Mouse (Mus musculus): ENCODE results near the gene Skor1.

- no peak for TF ChIP-seq TAL1 (IDR thresholded peaks at IDR 0.05; ENCODE audit: low read length)
- no peak for TF ChIP-seq GATA1 (IDR thresholded peaks at IDR 0.05; ENCODE audit: low read length)
These were observed 9.1 kb downstream of the Skor1 start for GRCm38 (mm10) chr9:63139661-63140060.
